Mouse (Mus musculus) layer of hippocampus, adult 2 months (tissue): Measurements from ENCODE around the gene Lrrk1. TPM values are rescaled to one million over a fixed set of nuclear protein-coding genes. Genes with fewer than 3 reads are reported as not detected.

Source experiments
- DNase-seq, 2 experiments: peaks; one replicate each; pipeline ENCODE4 v3.0.0; 2022; ENCODE audit warnings: low spot score in 2 of 2
- H3K27ac ChIP-seq: fragments of 200-600 bp; 2 replicates; pipeline ENCODE4 v1.8.1; 2022
- H3K4me3 ChIP-seq: fragments of 200-600 bp; 2 replicates; pipeline ENCODE4 v1.8.1; 2022; ENCODE audit warnings: mild to moderate bottlenecking
- CTCF ChIP-seq: fragments of 200-600 bp; conservative IDR thresholded peaks from 2 replicates; pipeline ENCODE4 v1.8.1; 2022; ENCODE audit warnings: antibody characterized with exemption, mild to moderate bottlenecking, moderate library complexity
- total RNA-seq, 2 experiments: library from RNA; stranded (reverse); gene quantifications; 2 replicates each; pipeline ENCODE4 v1.2.3; 2021

The Lrrk1 gene
- total RNA-seq, 2 experiments from 2014 or later, result 2.5 to 3.1 TPM

DNA sequence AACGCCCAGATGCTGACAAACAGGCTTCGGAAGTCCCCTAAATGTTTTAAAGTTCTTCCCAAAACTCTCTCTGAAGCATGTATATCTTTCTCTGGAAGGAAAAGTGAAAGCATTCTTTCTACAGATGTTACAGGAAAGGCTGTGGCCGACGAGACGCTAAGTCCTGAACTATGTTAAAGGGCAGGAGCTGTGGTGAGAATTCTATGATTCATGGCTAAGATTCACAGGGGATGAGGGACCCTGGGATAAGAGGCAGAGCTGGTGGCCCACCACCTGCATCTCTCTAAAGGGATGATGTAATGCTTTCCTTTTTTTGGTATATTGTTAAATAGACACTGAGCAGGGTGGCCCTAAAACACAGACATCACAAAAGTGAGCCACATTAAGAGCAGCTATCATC is 44.8 kb downstream of the Lrrk1 start:
- DNase-seq, result no peak
- TF ChIP-seq CTCF, result no peak
- no peak overlapping the region for H3K4me3 ChIP-seq
- H3K27ac ChIP-seq, result no peak overlapping the region

DNA sequence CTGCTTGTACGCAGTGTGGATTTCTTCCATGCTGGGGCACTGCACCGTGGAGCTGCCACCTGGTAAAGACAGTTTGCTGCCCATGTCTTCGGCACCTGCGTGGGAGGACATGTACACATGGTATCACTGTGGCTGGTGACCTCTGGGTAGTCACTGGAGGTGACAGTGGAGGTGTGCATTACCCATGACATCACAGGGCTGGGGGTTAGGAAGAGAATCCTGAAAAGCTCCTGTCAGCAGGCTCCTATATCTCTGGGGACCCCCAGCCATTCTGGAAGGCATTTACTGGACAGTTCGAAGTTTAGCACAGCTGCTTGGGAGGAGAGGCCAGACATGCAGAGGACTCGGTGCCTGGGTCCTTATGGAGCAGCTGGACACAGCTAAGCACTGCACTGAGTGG is 45.3 kb downstream of the Lrrk1 start:
- TF ChIP-seq CTCF, result no peak
- no peak overlapping the region for H3K27ac ChIP-seq
- no peak for DNase-seq

DNA sequence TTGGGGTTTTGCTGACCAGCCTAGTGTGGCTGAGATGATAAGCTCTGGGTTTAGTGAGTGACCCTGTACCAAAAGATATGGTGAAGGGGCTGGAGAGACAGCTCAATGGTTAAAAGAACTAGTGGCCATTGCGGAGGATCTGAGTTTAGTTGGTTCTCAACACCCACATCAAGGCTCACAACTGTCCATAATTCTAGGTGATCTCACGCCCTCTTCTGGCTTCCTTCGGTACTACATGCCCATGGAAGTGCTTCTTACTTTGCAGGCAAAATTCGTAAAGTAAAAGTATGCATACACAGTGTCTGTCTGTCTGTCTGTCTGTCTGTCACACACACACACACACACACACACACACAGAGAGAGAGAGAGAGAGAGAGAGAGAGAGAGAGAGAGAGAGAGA is 45.8 kb downstream of the Lrrk1 start:
- Histone ChIP-seq H3K27ac (no peak overlapping the region), H3K4me3 (no peak overlapping the region)
- TF ChIP-seq CTCF, result peak; percentile 75
- DNase-seq, result peak in 1 of 2 experiments; percentile 45

More for the DNA sequence above, 45.3 kb downstream of the Lrrk1 start:
- no peak overlapping the region for H3K4me3 ChIP-seq

DNA sequence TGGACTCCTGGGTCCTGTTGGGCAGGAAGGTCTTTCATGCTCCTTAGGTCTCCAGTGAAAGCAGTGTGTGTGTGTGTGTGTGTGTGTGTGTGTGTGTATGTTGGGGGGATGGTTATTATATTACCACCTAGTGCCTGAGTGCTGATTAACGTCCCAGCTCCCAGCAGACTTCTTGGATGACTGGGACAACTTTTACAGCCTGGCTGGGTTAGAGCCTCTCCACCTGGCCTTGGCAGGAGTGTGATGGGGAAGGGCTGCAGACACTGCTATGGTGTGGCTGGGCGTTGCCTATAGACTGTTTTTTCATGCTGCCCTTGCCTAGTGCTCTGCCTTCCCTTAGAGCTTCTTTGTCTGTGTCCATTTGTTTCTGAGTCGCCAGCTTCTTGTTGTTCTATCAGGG is 48.1 kb downstream of the Lrrk1 start:
- no peak for DNase-seq
- no peak overlapping the region for H3K4me3 ChIP-seq
- no peak overlapping the region for H3K27ac ChIP-seq
- no peak for TF ChIP-seq CTCF

DNA sequence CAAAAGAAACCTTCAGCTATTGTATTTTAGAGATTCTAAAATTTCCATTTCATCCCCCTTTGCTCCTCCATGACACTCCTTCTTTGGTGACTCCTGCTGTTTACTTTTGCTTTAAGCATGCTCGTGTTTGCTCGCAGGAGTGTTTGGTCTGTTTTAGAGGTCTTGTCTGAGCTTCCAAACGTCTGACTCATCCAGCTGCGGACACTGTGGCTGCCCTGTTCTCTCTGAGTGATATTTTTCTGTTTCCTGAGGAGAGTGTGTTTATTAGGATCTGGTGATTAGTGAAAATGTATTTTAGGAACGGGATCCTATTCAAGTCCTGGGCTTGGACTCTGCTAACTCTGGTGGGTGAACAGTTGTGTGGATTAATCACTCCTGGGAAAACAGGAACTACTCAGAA is 48.5 kb downstream of the Lrrk1 start:
- no peak overlapping the region for H3K27ac ChIP-seq
- DNase-seq, result no peak
- TF ChIP-seq CTCF, result no peak
- no peak overlapping the region for H3K4me3 ChIP-seq

DNA sequence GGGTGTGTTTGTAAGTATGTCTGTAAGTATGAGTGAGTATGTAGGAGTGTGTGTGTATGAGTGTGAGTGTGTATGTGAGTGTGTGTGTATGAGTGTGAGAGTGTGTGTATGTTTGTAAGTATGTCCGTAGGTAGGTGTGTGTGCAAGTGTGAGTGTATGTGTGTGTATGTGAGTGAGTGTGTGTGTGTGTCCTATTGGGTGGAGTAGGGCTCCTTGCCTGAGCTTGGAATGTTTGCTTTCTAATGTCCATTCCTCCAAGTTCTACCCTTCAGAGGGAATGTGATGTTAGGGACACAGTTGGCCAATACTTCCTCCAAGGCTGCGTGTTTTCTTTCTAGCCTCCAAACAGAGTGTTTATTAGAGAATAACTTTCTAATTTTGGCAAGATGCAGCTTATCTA is 51.2 kb downstream of the Lrrk1 start:
- DNase-seq, result no peak
- no peak for TF ChIP-seq CTCF
- Histone ChIP-seq H3K27ac (no peak overlapping the region), H3K4me3 (no peak overlapping the region)

DNA sequence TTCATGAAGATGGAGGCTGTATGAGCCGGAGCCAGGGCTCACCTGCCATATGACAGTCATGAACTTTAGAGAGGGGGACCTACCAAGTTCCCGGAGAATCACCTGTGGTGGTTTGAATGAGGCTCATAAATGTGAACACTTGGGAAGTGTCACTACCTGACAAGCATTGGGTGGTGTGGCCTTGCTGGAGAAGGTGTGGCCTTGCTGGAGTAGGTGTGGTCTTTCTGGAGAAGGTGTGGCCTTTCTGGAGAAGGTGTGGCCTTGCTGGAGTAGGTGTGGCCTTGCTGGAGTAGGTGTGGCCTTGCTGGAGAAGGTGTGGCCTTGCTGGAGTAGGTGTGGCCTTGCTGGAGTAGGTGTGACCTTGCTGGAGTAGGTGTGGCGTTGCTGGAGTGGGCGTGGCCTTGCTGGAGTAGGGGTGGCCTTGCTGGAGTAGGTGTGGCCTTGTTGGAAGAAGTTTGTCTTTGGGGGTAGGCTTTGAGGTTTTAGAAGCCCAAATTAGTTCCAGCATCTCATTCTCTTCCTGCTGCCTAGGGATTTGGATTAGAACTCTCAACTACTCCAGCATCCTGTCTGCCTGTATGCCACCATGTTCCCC is 54.1 kb downstream of the Lrrk1 start:
- no peak for DNase-seq
- H3K4me3 ChIP-seq, result no peak overlapping the region
- H3K27ac ChIP-seq, result no peak overlapping the region
- TF ChIP-seq CTCF, result no peak

DNA sequence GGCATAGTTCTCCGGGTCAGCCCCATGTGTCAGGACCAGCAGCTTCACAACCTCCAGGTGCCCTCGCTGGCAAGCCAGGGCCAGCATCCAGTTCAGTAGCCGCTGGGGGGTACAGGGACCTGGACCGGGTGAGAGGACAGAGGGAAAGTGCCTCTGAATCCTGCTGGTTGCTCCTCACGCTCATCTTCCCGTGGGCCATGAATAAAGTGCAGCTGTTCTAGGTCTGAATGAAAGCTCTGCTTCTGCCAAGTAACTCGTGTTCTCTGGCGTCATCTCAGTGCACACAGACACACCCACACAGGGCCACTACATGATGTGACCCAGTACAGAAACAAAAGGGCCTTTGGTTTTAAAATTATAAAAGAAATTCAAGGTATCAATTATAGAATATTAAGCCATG is 55.8 kb downstream of the Lrrk1 start:
- H3K27ac ChIP-seq, result no peak overlapping the region
- no peak for TF ChIP-seq CTCF
- DNase-seq, result no peak
- H3K4me3 ChIP-seq, result no peak overlapping the region

DNA sequence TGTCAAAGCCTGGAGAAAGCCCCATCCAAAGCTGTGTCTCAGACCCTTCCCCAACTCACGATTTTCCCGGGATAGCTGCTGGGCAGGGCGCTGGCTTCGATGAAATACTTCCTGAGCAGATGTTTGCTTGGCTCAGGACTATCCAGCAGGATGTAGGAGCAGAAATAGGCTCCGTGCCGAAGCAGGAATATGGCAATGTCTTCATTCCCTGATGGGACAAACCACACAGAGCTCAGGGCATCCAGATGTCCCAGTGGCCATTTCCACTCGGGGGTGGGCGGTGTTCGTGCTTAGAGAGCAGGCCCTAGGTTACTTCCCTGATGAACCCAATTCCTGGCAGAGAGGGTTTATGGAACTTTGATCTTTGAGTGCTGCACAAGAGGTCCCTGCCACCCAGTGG is 57.5 kb downstream of the Lrrk1 start:
- TF ChIP-seq CTCF, result no peak
- no peak overlapping the region for H3K4me3 ChIP-seq
- DNase-seq, result no peak
- no peak overlapping the region for H3K27ac ChIP-seq

DNA sequence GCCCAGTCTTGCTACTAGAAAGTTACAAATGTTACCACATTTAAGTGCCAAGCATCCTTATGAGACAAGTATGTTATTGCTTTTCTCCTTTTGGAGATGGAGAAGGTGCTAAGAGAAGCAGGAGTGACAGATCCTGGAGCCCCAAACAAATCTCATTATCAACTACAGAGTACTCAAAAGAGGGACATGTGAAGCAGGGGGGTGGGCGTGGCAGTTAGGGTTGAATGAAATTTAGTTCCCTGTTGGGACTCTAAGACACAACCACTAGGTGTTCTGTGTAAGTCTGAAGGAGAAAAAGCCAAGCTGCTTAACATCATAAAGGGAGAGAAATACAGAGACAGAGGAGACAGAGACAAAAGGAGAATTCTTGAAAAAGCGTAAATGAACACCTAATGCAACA is 60.6 kb downstream of the Lrrk1 start:
- Histone ChIP-seq H3K27ac (no peak overlapping the region), H3K4me3 (no peak overlapping the region)
- DNase-seq, result no peak
- no peak for TF ChIP-seq CTCF

DNA sequence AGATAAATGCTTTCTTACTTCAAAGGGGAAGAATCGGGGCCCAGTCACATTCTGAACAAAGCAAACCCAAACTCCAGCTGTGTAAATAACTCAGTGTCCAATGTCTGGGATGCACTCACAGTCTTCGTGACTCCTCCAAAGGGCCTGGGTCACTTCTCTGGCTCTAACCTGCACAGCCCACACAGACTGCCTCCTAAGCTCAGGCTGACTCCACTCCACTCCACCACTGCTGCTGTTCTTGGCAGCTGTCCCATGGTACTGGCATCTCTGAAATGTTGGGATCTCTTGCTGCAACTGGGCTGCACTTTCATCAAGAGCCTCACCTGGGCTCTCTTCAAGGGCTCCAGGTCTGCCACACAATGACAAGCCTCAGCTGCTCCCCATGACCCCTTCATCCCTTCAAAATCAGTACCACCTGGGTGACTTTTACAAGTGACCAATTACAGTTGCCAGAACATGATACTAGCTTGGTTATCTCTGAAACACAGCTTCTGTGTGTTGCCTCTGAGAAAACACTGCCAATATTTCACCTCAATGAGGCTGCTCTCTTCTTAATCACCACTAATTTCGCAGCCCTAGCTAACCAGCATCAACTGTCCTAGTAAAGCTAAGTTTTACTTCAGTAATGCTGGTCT is 62.6 kb downstream of the Lrrk1 start:
- no peak for DNase-seq
- Histone ChIP-seq H3K27ac (no peak overlapping the region), H3K4me3 (no peak overlapping the region)
- TF ChIP-seq CTCF, result no peak

DNA sequence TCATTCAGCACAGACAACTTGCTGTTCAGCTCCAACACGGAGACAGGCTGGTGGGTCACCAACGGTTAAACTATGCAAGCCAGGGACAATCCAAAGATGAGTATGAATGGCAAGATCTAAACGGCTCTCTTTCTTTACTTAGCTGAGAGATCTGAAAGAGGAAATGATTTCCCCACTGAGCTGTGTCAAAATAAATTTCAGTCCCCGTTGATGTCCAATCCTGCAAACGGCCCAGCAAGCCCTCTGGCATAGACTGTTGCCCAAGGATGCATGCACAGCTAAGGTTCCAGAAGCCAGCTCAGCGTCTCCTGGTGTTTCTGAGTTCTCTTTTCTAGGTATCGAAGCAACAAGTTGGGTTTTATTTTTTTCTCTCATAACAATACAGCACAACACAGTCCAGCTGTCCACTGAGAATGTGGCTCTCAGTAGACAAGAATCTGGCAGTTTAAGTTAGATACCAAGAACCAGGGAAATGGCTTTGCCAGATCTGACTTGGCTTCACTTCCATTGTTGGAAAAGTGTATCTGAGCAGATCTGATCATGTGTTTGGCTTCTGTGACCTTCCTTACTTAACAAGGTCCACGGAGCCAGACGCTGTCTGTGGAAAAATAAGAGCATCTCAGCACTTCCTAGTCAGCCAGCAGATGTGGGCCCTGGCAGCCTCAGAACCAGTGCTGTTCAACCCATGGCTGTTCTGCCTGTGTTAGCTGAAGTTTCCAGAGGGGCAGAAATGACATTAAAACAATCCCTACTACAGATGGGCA is 64.7 kb downstream of the Lrrk1 start:
- DNase-seq, result no peak
- no peak overlapping the region for H3K27ac ChIP-seq
- H3K4me3 ChIP-seq, result no peak overlapping the region
- TF ChIP-seq CTCF, result no peak

DNA sequence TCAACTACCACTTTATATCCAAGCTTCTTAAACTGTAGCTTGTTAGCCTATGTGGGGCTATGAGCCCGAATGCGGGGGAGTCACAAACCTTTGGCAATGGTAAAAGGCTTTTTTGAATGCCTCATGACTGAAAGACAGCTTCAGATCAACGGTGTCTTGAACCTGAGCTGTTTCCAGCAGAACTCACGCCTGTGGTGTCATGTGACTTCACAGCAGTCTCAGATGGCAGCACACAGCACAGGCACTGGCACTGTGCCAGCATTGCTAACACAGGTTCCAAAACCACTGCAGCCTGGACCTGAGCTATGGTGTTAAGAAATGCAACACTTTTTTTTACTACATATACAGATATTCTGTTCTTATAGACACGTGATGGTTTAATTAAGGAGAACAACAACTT is 67.2 kb downstream of the Lrrk1 start:
- H3K27ac ChIP-seq, result no peak overlapping the region
- no peak for TF ChIP-seq CTCF
- H3K4me3 ChIP-seq, result no peak overlapping the region
- DNase-seq, result no peak

DNA sequence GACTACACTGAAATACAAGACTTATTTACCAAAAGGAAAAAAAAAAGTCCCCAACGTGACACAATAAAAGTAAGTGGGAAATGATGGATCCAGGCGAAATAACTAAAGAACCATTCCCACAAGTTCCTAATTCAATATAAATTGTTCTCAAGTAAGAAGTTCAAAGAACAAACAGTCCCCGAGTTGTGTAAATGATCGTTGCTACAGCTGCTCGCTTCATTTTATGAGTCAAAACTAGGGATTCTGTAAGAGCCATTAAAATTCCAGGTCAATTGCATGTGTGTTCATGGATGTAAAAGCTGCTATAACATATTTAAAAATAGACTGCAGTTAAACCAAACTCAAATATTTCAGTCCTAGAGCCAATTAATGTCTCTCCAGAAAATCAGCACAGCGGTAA is 70.0 kb downstream of the Lrrk1 start:
- H3K27ac ChIP-seq, result no peak overlapping the region
- H3K4me3 ChIP-seq, result no peak overlapping the region
- no peak for TF ChIP-seq CTCF
- no peak for DNase-seq
